Mouse (Mus musculus) right cerebral cortex, adult 18-20 months (tissue): ENCODE measurements around the gene Tmppe.

ENCODE experiments used
- DNase-seq: peaks from one replicate; pipeline ENCODE4 v3.0.0; 2022; ENCODE audit warnings: mixed read lengths

Gene Tmppe

GRCm38 (mm10) chr9:114448700-114449099, 47.8 kb downstream of the Tmppe start:
- DNase-seq, result no peak

DNA sequence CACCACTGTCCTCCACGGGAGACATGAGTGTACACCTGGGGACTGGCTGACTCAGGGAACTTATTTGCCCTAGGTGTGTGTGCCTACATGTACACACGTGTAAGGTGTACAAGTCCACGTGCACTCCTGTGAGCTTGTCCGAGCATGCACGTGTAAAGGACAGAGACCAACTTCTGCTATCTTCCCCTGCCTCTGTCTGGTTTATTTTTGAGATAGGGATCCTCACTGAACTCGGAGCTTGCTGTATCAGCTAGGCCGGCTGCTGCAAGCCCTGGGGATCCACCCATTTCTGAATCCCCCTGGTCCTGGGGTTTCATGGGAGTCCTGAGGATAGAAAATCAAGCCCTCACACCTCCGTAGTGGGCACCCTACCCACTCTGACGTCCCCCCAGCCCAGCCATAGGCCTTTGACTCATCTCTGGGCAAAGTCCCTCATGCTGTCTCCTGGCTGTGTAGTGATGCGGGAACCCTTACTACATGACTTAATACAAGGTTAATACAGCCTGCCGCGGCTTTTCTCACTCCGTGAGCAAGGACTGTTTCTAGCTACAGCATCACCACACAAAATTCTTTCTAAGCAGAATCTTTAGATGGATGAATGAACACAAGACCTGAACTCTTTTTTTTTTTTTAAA, 48.3 kb downstream of the Tmppe start:
- no peak for DNase-seq

DNA sequence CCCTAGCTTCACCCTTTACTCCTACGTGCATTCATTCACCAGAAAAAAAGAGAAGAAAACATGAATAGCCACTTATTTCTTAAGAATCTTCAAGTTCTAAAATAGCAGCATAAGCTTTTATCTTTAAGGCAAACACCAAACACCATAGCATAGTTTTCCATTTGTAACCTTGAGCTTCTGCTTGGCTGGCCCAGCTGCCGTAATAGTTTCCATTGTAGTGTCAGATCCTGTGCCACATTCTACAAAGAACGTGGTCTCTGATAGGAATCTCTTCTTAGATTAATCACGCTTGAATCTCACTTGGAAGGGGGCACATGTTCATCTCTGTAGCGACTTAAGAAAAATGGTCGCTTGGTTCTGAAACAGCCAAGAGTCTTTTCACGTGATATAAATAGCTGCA, 50.7 kb downstream of the Tmppe start:
- no peak for DNase-seq

DNA sequence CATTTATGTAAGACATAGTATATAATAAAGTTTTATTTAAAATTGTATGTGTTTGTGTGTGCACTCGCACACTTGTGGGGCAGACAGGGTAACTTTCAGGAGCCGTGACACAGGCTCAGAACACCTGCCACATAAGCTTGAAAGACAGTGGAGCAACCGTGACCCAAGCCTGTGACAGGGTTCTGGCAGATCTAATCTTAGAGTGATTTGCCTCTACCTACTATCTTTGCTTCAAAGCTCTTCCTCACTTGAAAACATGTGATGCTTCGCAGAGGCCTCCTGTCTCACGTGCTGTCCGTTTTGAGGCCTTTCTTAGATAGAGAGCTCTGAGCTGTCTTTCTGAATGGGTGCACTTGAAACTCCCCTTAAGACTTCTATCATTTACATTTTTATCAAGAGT, 51.5 kb downstream of the Tmppe start:
- DNase-seq, result no peak

DNA sequence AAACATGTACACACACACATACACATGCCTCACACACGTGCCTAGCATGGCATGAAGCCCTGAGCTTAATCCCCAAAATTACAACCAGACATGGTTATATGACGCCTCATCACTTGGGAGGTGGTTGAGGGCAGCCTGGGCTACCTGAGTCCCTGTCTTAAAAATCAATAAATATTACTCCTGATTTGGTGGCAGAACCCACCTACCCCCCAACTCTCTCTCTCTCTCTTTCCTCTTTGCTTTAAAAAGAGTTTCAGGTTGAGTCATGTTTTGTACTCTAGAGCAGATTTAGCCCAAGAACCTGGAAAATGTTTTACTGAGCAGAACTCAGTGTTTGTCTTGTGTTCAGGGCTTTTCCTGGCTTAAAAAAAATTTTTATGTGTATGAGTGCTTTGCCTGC, 54.5 kb downstream of the Tmppe start:
- no peak for DNase-seq
